Mouse (Mus musculus) cerebellum, postnatal 14 days (tissue): ENCODE data around the gene Napsa.

ENCODE experiments used
- DNase-seq, 2 experiments: peaks; one replicate each; pipeline ENCODE4 v3.0.0; 2021; ENCODE audit warnings: mixed read lengths in 2 of 2

Napsa gene

DNA sequence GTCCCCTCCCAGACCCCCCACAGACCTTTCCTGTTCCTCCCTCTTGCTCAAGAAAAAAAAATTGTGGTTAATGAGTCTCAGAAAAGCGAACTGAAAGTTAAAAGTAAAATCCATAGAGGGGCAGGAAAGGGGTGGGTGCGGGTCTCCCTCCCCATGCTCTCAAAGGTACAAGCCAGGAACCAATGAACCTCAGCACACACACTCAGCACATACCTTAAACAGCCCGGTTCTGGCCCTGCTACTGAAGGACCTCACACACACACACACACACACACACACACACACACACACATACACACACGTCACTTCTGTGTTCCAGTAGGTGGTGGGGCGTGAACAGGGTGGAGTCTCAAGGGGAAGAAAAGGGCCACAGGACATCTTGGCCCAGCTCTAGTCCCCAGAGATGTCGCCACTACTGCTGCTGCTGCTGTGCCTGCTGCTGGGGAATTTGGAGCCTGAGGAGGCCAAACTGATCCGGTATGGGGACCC is at the start of gene Napsa:
Napsa (plus strand) TSS at position 168 of the 489 bp plus-strand sequence.
- DNase-seq: no peak

DNA sequence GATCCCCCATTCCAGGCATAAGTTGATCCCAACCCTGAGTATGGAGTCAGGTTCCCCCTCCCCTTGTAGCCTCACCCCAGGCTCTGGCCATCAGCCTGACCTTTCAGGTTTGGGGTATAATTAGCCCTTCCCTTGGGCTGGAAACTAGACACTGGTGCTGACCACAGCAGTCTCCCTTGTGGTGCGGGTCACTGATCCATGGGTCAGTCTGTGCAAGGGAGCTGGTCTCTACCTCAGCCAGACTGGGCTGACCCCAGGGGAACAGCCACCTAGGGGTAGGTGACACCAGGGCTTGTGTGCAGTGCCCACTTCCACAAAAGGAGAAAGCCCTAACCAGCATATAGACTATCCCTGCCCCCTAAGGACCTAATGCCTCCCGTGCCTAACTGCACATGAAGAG is 49.1 kb upstream of the Napsa start:
- DNase-seq: no peak

DNA sequence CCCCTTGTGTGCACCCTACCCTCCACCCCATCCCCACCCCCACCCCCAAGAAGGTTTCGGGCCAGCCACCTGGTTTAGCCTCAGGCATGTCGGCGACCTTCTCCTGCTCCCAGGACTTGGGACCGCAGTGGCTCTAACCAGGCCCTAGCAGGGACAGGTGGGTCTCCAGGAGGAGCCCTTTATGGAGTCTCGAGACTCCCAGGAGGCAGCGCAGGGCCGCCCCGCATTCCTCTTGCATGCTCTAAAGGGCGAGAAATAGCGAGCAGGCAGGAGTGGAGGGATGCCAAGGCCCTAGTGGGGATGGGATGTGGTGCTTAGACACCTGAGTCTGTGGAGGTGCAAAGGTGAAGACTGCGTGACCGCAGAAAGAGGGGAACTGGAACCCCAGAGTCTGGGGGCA is 47.7 kb upstream of the Napsa start, which contains the start of gene Mybpc2:
Mybpc2 (minus strand) TSS at position 155 of the 400 bp plus-strand sequence.
- DNase-seq: peak in 1 of 2 experiments; percentile 59

DNA sequence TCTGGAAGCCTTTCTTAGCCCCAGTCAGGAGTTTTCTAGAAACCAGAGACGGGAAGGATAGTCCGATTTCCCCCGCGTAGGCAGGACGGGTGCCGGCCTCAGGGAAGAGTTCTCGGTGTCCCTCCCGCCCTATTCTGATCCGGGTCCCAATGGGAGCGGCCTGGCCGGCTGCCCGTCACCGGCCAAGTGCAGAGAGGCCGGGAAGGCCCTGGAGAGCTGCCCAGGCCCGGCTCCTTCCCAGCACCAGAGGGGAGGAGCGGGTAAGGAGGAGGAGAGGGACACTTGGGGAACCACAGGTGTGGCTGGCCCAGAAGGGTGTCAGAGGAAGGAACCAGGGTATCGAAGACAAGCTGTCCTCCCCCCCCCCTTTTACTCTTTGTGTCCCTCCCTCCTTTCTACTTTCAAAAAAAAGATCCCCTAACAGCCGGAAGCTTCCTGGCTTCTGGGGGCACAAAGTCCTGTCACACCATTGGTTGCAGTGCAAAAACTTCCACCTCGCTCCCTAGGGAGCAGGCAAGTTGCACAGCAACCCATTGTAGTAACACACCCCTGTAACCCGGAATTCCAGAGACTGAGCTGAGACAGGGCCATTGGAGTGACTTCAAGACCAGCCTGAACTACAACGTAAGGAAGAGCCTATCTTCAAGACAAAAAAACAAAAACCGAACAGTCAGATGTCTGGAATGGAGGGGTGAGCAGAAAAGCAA is 46.9 kb upstream of the Napsa start:
- DNase-seq: peak; percentile 67 to 78

DNA sequence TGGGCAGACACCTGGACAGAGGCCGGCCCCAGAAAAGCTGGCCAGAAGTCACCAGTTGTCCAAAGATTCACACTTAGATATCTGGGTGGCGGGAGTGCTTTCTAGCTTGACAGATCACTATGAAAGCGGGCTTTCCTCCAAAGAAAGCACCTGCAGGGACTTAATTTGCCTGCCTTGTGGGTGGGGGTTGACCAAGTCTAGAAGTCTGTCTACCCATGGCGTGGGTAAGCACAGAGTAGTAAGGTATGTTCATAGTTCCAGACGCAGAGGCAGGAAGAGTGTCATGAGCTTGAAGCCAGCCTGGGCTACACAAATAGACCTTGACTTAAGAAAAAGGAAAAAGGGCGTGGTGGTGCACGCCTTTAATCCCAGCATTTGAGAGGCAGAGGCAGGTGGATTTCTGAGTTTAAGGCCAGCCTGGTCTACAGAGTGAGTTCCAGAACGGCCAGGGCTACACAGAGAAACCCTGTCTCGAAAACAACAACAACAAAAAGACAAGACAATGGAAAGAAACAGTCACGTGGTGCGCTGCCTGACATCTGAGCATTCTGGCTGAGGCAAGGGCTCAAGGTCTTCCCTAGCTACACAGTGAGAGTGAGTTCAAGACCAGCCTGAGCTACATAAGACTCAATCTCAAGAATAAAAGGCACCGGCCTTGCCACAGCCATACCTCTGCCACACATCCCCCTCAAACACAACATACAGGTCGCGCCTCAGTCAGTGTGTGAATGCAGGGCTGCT is 45.6 kb upstream of the Napsa start:
- no peak for DNase-seq

DNA sequence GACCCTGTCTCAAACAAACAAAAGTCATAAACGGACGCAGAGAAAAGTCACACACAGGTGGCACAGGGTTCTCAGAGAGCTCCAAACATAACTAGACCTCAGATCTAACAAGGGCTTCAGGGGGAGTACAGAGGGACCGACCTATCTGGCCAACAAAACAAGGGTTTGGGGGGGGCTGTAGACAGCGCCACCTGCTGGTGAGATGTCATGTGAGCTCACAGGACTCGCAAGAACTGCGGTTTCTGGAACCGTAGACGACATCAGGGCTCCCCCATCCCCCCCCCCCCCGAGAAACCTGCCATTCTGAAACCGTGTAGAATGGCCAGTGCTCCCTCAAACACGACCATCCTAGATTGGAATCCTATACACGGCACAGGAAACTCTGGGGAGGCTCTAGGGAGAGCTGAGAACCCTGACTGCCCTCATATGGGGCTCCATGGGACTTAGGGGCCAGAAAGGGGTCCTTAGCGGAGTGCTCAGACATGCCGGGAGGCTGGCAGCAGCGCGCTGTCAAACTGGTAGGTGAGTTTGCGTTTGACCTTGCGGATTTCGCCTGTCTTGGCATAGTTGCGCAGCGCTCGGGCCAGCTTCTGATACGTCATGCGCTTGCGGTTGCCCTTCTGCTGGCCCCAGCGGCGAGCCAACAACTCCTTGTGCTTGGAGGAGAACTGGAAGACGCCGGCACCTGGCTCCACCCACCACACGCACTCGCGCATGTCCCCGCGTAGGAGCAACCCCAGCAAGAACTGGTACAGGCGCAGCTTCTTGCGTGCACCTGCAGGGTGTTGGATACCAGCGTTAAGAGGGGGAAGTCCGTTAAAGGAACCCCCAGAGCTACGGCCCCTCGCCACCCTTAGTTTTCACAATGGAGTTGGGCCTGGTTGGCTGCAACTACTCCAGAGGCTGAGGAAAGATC is 44.4 kb upstream of the Napsa start:
- peak; percentile 85 to 93 for DNase-seq

DNA sequence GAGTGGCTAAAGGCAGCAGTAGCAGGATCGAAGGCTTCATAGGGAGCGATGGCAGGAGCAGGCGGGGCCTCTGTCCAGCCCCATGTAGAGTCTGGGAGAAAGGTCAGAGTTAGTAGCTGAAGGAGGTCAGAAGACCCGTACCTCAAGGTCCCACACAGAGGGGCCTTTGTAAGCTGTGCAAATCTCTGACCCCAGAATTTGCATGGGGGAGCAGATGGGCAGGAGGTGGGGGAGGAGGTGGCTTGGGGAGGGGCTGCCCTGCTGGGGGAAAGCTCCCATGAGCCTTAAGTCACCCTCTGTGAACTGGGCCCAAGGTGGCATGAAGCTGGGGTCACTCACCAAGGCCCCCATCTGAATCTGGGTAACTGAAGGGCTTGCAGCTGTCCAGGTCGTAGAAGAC is 42.7 kb upstream of the Napsa start:
- DNase-seq: no peak

DNA sequence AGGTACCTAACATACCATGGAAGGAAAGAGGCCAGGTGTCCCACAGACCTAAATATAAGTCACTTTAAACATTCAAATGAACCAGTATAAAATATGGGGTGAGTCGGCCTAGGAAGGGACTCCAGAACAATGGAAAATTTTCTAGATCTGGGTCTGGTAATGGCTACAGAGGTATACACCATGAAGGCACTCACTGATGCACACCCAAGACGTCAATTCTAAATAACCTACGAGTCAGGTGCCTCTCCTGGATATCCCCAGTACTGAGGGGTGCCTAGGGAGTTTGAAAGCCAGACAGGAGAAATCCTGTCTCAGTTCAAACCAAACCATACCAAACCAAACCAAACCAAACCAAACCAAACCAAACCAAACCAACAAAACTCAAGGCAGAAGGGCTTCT is 41.7 kb upstream of the Napsa start:
- DNase-seq: no peak

DNA sequence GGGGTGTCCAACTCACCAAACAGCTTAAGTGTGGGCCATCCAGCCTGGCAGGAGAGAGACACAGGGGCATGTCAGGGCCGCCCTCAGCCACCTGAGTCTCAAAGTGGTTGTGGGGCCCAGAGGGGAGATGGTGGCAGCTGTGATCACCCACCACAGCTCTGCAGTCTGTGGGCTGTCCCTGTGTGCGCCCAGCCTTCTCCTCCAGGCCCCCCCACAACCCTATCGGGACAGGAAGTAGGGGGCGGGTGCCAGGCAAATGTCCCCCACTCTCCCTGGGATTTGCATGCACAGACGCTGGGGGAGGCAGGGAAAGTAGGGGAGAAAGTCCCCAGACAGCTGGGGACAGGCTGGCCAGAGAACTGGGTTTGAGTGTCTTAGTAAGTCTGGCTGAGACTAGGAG is 41.0 kb upstream of the Napsa start:
- DNase-seq: no peak

DNA sequence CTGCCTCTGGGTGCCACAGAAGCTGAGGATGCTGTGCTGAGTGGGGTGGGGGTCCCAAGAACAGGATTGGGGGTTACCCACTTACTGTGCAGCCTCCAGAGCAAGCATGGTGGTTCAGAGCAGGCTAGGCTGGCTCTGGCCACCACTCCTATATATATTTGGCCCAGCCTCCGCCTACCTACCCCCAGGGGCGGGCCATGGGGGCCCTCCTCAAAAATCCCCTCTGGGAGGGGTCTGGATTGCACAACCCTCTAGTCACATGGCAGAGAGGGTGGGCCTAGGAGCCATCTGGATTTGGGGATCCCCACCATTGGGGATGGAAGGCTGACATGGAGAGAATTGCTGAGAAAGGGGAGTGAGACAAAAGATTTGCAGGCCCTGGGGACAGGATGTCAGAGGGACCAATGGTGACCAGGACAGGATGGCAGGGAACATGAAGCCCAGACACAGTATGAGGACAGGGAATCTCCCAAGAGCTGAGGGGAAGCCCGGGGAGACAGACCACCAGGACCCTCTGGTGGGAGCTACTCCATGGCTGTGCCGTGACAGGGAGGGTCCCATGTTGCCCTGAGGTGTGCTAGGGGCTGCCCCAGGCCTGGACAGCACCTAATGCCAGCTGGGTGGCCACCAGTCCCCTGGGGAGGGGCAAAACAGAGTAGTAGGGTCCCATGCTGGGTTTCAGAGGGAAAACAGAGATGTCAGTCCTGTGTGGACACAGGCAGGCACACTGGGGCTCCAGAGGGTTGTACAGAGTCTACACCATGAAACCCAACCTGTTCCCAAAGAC is 40.0 kb upstream of the Napsa start, which contains the start of gene Spib:
Spib (minus strand) TSS at position 126 of the 787 bp plus-strand sequence.
- DNase-seq: no peak

DNA sequence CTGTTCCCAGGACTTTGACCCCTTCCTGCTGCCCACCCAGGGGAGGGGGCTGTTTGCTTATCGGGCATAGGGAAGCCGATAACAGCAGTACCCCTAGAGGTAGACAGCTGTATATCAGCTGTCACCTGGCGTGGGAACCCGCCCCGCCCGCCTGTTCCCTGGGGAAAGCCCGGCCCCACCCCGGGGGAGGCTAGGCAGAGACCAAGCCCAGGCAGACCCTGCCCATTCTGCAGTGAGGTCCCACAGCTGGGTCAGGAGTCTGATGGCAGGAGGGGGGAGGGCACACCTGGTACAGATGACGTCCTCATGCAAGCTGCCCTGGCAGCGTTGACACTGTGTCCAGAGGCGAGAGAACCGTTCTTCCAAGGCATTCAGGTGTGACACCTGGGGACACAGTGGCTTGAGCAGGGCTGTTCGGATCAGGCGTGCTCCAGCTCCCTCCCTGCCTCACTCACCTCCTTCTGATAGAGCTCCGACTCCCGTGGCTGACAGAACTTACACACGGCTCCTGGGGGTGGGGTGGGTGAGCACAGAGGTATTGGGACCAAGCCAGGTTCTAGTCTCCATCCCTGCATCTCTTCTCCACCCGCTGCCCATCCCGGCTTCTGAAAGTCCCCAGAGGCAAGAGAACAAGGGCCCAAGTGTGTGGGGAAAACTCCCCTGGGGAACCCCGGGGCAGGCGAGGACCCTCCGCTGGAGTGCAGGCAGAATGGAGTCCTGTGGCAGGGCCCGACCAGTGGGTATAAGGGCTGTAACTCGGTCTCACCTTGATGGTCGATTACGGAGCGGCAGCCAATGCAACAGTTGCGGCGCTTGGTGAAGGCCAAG is 39.0 kb upstream of the Napsa start:
- DNase-seq: no peak

DNA sequence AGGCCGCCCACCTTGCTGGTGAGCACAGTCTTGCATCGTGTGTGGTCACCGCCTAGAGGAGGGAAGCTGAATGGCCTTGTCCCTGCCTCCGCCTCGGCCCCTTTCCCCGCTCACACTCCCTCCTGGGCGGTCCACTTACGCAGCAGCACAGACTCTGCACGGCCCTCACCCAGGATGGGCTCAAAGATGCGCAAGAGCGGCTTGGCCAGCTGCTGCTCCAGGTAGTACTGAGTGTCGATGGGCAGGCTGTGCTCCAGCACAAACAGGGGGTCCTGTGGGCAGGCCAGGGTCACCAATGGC is 38.5 kb upstream of the Napsa start:
- no peak for DNase-seq

DNA sequence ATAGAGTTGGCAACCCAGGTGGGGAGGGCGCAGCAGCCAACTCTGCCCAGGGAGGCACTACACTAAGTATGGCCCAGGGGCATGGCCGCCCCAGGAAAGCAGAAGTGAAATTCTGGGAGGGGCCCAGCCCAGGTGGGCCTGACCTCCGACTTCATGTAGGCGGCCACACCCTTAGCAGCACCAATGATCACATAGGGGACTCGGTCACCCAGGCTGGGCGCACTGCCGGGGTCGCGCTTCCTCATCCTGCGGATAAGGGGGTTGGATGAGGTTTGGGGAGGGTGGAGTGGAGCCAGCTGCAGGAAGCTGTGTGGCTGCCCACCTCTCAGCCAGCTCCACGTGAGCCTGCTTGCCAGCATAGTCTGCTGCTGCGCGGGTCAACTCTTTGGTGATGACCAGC is 37.9 kb upstream of the Napsa start:
- no peak for DNase-seq

DNA sequence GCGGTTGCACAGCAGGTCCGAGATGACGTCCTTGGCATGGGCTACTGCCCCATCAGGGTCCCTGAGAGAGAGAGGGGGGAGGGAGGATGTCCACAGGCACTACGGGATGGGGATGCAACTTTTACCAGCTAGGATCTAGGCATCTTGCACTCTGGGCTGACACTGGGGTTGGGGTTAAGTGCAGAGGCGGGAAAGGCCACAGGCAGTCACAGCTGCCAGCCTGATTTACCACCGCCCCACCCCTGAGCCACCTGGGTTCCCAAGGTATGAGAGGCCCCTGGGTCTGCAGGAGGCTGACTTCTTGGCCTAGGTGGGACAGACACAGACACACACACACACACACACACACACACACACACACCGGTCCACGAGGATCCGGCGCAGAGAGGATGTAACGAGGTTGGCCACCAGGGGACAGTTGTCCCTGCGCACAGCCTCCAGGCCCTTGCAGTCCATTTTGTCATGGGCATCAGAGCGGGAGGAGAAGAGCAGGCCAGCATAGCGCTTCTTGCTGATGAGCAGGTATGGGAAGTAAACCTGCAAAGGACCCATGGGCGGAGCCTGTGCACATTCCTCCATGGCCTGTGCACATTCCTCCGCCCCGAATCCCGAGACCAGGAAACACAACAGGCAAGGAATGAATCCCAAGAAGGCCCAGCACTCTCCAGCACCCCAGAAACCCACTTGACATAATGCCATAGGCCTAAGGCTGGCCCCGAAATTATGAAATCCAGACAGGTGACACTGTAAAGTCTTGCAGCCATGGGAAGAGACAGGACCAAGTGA is 37.3 kb upstream of the Napsa start:
- DNase-seq: no peak

DNA sequence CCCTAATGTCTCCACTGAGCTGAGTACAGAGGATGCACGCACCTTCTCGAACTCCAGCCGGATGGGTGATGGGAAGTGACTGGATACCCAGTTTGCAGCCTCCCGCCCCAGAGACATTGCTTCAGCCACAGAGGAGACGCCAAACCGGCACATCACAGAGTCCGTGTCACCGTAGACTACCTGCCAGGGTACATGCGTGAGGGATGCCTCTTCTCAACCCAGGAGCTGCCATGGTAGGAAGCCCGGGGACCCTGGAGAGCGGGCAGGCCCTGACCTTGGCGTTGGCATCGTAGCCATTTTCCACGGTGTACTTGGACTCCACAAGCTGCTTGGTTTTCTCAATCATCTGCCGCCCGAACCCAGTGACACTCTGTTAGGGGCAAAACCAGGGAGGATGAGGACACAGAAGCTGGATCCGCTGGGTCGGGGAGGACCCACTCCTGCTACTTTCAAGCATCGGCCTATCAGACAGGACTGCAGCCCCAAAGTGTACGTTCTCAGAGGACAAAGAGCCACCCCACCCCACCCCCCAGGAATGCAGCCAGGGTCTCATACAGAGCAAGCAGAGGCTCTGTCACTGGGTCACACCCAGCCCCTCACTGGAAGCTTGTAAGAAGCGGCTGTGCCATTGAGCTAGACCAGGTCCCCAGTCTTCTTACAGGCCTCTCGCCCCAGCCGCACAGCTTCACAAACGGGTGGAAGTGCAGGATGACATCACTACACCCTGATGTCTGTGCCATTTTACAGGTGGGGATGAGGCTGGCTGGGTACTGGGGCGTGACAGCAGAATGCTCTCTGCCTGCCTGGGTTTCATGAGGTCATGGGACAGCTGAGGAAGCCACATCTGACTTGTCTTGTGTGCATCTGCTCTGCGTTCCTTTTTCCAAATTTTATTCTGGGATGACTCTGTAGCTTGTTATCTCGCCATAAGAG is 36.3 kb upstream of the Napsa start:
- peak in 1 of 2 experiments; percentile 18 for DNase-seq

DNA sequence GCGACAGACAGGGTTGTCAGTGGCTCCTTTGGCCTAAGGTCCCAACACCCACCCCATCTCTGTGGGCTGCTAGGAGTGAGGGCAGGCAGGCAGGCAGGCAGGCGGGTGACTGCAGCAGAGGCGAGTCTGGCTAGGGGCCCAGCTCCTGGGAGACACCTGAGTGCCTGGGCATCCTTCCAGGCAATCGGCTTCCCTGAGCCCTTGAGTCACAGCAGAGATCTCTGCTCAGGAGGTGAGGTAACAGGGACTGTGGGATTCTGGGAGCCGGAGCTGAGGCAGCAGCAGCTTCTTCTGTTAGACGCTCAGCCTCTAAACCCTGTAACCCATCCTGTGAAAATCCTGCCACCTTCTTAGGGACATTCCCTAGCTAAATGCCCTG is 35.6 kb upstream of the Napsa start:
- DNase-seq: peak; percentile 86 to 90

DNA sequence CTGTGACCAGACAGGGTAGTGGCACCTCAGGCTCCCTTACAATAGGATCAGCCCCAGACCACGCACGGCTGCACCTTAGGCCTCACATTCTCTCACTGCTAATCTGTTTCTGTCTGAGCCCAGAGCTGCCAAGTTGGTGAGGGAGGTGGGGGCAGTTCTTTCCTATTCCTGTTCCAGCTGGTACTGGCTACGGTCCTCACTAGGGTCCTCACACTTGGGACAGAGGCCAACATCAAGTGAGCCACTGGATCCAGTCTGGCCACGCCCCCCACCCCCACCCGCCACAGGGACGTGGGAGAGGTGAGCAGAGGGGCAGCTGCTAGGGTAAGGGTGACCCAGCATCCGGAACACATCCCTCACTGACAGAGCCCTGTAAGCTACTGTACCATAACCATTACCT is 35.2 kb upstream of the Napsa start:
- DNase-seq: peak in 1 of 2 experiments; percentile 40

DNA sequence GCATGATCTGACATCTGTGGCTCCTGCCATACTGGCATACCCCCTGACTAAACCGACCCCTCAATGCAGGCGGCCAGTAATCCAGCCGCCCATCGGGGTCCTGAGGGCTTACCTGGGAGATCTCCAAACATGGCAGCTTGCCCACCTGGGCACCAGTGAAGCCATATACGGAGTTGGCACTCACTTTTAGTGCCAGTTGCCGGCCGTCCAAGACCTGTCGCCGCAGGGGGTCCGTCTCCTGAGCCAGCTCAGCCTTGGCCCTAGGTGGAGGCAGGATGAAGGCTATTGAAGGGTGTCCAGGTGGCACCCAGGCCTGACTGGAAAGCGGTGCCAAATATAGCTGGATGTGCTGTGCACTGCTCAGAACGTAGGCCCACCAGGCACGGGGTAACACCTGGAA is 34.7 kb upstream of the Napsa start:
- DNase-seq: peak; percentile 82 to 84
